Mouse (Mus musculus) liver, embryonic 11.5 days (tissue): ENCODE measurements around the gene Lrrc71. TPM values are rescaled to one million over a fixed set of nuclear protein-coding genes. Genes with fewer than 3 reads are reported as not detected.

Experiments
- ATAC-seq: fragments of 200-750 bp; cut with Nextera tagmentation; replicated peaks from 2 replicates; pipeline ENCODE4 v1.8.0; 2017; ENCODE audit warnings: moderate number of reproducible peaks, mild to moderate bottlenecking, moderate TSS enrichment, moderate library complexity; ENCODE audit not compliant: low FRiP score
- DNase-seq: peaks from one replicate; pipeline ENCODE4 v3.0.0-alpha.2; 2017; ENCODE audit warnings: low spot score
- H3K27ac ChIP-seq: fragments of 300-500 bp; sonication (generic); 2 replicates; pipeline ENCODE4 v1.5.1; 2014; ENCODE audit warnings: mild to moderate bottlenecking, low read depth, low read length, control low read depth
- H3K27me3 ChIP-seq: fragments of 300-500 bp; sonication (generic); replicated peaks from 2 replicates; pipeline ENCODE4 v1.6.1; 2014; ENCODE audit warnings: low read length, mixed read lengths; ENCODE audit not compliant: control insufficient read depth, insufficient read depth
- H3K36me3 ChIP-seq: fragments of 300-500 bp; sonication (generic); 2 replicates; pipeline ENCODE4 v1.6.1; 2014; ENCODE audit warnings: mild to moderate bottlenecking, low read length, moderate library complexity, mixed read lengths; ENCODE audit not compliant: control insufficient read depth, insufficient read depth
- H3K4me1 ChIP-seq: fragments of 300-500 bp; sonication (generic); replicated peaks from 2 replicates; pipeline ENCODE4 v1.6.1; 2014; ENCODE audit warnings: low read length, mixed read lengths; ENCODE audit not compliant: control insufficient read depth, insufficient read depth
- H3K4me2 ChIP-seq: fragments of 300-500 bp; sonication (generic); 2 replicates; pipeline ENCODE4 v1.6.1; 2014; ENCODE audit warnings: mild to moderate bottlenecking, control low read depth, moderate library complexity
- H3K4me3 ChIP-seq: fragments of 300-500 bp; sonication (generic); 2 replicates; pipeline ENCODE4 v1.5.1; 2014; ENCODE audit warnings: low read depth, low read length, control low read depth
- H3K9ac ChIP-seq: fragments of 300-500 bp; sonication (generic); 2 replicates; pipeline ENCODE4 v1.6.1; 2014; ENCODE audit warnings: low read depth, low read length, control low read depth
- H3K9me3 ChIP-seq: fragments of 300-500 bp; sonication (generic); 2 replicates; pipeline ENCODE4 v1.6.1; 2016; ENCODE audit warnings: low read length, inconsistent platforms, mixed read lengths; ENCODE audit not compliant: control insufficient read depth
- WGBS: fragments of 180-500 bp; shearing (Covaris S2); extraction: QIAGEN DNeasy Blood & Tissue Kit; methylation state at CpG from one replicate; pipeline ENCODE4 v1.1.7; 2014; 5-methylcytosine and 5-hydroxymethylcytosine counted together
- polyA plus RNA-seq: library from polyadenylated mRNA; unstranded; fragments of >200 nt; fragmentation: Nextera tagmentation; extraction: Ambion mirVana; gene quantifications from 2 replicates; pipeline ENCODE4 v1.2.1, GENCODE M21; 2014

The Lrrc71 gene
- polyA plus RNA-seq, 1 experiment from 2014 or later = 0.23 TPM

DNA sequence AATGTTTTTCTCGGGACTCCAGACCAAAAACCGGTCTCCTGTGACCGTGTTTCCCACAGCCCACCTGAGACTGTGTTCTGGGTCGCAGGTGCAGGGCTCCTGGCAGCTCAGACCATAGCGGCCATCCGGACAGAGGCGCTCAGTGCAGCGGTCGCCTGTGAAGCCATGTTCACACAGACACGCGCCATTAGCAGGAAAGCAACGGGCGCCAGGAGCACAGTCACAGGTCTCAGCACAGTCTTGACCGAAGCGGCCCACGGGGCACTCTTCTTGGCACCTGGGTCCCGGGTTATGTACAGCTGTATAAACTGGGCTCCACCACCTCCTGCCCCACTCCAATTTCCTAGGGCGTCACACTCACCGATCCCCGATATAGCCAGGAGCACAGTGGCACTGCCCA, 8.1 kb upstream of the Lrrc71 start:
- Histone ChIP-seq H3K9ac (no peak overlapping the region), H3K36me3 (no peaks in the 10 kb centered on the region; the same call in 1 of the 2 replicates)

DNA sequence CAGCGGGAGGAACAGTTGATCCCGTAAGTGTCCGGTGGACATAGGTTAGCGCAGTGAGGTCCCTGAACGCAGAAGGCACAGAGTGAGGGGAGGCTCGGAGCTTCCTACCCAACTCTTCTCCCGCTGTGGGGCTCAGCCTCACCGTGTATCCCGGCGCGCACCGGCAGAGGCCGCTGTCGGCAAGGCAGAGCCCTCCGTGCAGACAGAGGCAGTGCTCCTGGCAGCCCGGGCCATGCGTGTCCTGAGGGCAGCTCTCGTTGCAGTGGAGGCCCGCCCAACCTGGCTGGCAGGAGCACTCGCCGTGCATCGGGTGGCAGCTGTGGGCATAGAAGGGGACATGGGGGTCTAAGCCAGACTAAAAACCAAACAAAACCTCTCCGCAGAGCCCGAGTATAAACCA, 7.5 kb upstream of the Lrrc71 start:
- Histone ChIP-seq H3K27ac (no peak overlapping the region), H3K27me3 (peaks cover 12% of the 10 kb centered on the region), H3K36me3 (no peaks in the 10 kb centered on the region; the same call in 1 of the 2 replicates), H3K4me3 (no peak overlapping the region), H3K4me2 (peak overlapping the region; percentile 31), H3K9me3 (no peaks in the 10 kb centered on the region), H3K4me1 (no peaks in the 10 kb centered on the region; the same call in 1 of the 2 replicates), H3K9ac (no peak overlapping the region)
- ATAC-seq (peak; percentile 63; the same call in 1 of the 2 replicates), DNase-seq (peak; percentile 78)
- 15% methylated on average over 24 of the region's 24 CpGs for WGBS

More for the DNA sequence above, 8.1 kb upstream of the Lrrc71 start:
- Histone ChIP-seq H3K4me3 (no peak overlapping the region), H3K4me1 (peaks cover 3% of the 10 kb centered on the region; the same call in 1 of the 2 replicates), H3K4me2 (no peak overlapping the region; the same call in 1 of the 2 replicates), H3K27me3 (peaks cover 12% of the 10 kb centered on the region), H3K9me3 (no peaks in the 10 kb centered on the region), H3K27ac (no peak overlapping the region)
- DNase-seq = no peak
- no peak for ATAC-seq
- WGBS = 65% methylated on average over 20 of the region's 20 CpGs

DNA sequence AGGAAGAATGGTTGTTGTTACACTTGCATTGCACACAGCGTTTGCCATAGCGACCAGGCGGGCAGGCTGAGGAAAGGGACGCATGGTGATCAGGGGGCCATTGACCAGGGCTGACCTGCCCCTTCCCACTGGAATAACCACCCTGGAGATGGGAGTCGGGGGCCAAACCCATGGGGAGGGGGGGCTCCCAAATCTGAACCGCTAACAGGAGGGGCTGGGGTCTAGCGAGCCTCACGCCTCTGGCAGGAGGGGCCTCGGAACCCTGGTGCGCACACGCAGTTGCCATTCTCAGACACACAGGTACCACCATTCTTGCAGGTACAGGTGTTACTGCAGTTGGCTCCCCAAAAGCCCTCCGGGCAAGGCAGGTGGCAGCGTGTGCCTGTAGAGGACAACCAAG, 5.4 kb upstream of the Lrrc71 start:
- Histone ChIP-seq H3K36me3 (no peaks in the 10 kb centered on the region; the same call in 1 of the 2 replicates), H3K27ac (no peak overlapping the region), H3K9ac (no peak overlapping the region), H3K4me2 (no peak overlapping the region), H3K9me3 (no peaks in the 10 kb centered on the region), H3K27me3 (peaks cover 12% of the 10 kb centered on the region), H3K4me1 (no peaks in the 10 kb centered on the region; the same call in none of the 2 replicates), H3K4me3 (no peak overlapping the region)
- 90% methylated on average over 13 of the region's 13 CpGs for WGBS
- ATAC-seq (no peak), DNase-seq (no peak)

DNA sequence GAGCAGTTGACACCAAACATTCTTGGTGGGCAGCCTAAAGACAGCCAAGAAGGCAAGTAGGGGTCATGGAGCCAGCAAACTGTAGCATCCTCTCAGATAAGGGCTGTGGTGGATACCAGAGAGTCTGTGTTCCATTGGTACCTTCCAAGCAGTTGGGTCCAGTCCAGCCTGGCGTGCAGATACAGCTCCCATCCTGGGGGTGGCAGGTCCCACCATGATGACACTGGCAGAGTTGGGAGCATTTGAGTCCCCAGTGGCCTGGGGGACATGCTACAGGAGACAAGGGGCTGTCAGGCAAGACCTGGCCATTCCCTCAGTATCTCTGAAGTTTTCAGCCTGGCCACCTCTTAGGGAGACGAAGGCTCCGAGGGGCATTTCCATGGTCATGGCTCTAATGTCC, 4.1 kb upstream of the Lrrc71 start:
- Histone ChIP-seq H3K4me1 (no peaks in the 10 kb centered on the region; the same call in none of the 2 replicates), H3K27me3 (peaks cover 9% of the 10 kb centered on the region; the same call in 1 of the 2 replicates), H3K27ac (no peak overlapping the region), H3K4me3 (no peak overlapping the region), H3K36me3 (no peaks in the 10 kb centered on the region; the same call in 1 of the 2 replicates), H3K4me2 (no peak overlapping the region), H3K9me3 (no peaks in the 10 kb centered on the region), H3K9ac (no peak overlapping the region)
- 91% methylated on average over 3 of the region's 3 CpGs for WGBS
- ATAC-seq = no peak
- DNase-seq = no peak

DNA sequence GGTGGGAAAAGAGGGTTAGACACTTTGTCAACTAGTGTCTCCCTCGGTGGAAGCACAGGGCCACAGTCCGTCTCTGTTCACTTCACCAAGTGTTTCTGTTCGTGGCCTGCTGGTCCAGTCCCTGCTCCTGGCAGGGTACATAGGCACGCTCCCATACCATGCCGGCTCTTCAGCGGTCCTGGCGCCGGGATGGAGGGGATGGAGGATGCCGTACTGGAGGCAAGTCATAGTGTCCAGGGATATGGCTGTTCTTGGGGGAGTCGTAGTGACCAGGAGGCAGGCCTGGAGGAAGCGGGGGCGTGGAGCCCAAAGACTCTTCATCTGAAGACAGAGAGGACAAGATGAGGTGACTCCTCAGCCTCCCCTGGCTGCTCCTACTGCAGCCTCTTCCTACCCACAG, 1.6 kb upstream of the Lrrc71 start:
- no peak overlapping the region for H3K4me3 ChIP-seq
- no peak overlapping the region for H3K9ac ChIP-seq
- no peaks in the 10 kb centered on the region; the same call in 1 of the 2 replicates for H3K36me3 ChIP-seq
- no peak for DNase-seq
- WGBS = 83% methylated on average over 12 of the region's 12 CpGs
- no peak overlapping the region for H3K4me2 ChIP-seq
- no peaks in the 10 kb centered on the region for H3K9me3 ChIP-seq
- H3K27ac ChIP-seq = no peak overlapping the region
- H3K4me1 ChIP-seq = peaks cover 3% of the 10 kb centered on the region; the same call in 1 of the 2 replicates
- H3K27me3 ChIP-seq = peaks cover 6% of the 10 kb centered on the region; the same call in 1 of the 2 replicates
- no peak for ATAC-seq

DNA sequence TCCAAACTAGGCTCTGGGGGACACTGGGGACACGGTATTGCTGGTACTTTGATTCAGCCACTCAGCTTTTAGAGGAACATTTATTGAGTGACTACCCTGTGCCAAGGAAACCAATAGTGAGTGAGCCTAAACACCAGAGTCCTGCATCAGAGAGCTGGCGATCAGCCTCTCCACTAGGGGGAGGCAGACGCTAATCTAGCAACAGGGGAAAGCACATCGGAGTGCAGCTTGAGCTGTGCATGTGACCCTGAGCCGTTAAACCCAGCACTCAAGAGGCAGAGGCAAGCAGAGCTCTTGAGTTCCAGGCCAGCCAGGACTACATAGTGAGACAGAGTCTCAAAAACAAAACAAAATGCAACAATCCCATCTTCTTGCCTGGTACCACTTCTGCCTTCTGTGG, 611 bp upstream of the Lrrc71 start:
- WGBS = 21% methylated on average over 5 of the region's 5 CpGs
- no peak for DNase-seq
- Histone ChIP-seq H3K4me1 (peaks cover 4% of the 10 kb centered on the region; the same call in 1 of the 2 replicates), H3K9me3 (no peaks in the 10 kb centered on the region), H3K4me3 (no peak overlapping the region), H3K27me3 (peaks cover under 1% of the 10 kb centered on the region; the same call in 1 of the 2 replicates), H3K36me3 (no peaks in the 10 kb centered on the region; the same call in 1 of the 2 replicates), H3K9ac (no peak overlapping the region), H3K27ac (no peak overlapping the region), H3K4me2 (no peak overlapping the region)
- ATAC-seq = no peak

DNA sequence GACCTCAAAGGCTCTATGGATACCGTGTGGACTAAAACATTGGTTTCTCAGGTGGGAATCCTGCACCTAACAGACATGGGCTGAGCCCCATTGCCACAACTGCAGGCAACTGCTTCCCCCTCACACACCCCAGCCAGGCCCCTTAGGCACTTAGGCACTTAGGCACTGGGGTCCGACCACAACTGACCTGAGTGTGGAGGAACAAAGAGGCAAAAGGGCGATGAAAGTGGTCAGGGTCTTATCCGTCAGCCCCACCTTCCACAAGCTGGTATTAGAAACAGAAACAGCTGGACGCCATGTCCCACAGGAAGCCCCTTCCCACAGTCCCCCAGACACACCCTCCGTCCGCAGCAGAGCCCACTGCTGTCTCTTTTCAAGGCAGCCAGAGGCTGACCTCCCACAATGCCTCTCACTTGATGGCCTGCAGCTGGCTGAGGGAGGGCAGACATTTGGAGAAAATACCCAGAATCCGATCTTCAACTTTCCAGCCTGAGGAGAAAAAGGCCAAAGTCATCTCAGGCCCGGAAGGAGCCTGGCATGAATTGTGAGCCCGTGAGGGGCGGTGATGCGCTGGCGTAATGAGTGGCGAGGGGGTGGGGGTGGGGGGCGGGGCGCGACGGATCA, 3.3 kb downstream of the Lrrc71 start:
- DNase-seq (no peak), ATAC-seq (no peak)
- Histone ChIP-seq H3K27ac (no peak overlapping the region), H3K9me3 (no peaks in the 10 kb centered on the region), H3K27me3 (no peaks in the 10 kb centered on the region; the same call in 1 of the 2 replicates), H3K36me3 (no peaks in the 10 kb centered on the region; the same call in 1 of the 2 replicates), H3K4me3 (no peak overlapping the region), H3K9ac (no peak overlapping the region), H3K4me2 (peak overlapping the region; percentile 19), H3K4me1 (peaks cover 4% of the 10 kb centered on the region; the same call in 1 of the 2 replicates)
- WGBS = 44% methylated on average over 18 of the region's 18 CpGs

DNA sequence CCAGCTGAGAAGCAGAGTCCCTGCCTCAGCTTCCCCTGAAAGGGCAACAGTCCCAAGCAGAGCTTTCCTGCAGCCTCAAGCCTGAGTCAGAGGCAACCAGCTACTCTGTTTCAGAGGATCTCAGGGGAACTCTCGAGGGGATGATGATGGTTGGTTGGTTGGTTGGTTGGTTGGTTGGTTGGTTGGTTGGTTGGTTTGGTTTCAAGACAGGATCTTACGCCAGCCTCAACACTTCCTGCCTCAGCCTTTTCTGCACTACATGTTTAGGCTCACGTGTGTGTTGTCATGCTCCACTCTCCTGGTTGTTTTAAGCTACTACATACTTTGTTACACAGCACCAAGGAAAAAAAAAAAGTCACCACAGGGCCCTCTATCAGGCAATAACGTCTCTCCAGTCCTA, 4.5 kb downstream of the Lrrc71 start:
- 65% methylated on average over 4 of the region's 4 CpGs for WGBS

DNA sequence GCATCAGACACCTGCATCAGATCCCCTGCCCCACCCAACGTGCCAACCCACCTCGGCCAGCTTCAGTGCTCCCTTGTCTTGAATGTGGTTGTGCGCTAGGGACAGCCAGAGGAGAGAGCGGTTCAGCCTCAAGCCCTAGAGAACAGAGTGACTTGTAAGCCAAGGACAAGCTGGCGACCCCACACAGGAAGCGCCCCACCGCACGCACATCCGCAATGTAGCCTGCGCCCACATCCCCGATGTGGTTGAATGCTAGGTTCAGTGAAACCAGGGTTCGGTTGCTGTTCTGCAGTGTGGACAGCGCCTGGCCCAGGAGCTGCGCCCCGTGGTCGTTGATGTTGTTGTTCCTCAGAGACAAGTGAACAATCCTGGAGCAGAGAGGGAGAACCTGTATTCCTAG, 5.7 kb downstream of the Lrrc71 start:
- no peak overlapping the region for H3K4me3 ChIP-seq
- no peak overlapping the region for H3K9ac ChIP-seq
- H3K27ac ChIP-seq = no peak overlapping the region
- peaks cover 4% of the 10 kb centered on the region; the same call in 1 of the 2 replicates for H3K4me1 ChIP-seq
- H3K4me2 ChIP-seq = no peak overlapping the region
- no peaks in the 10 kb centered on the region; the same call in 1 of the 2 replicates for H3K36me3 ChIP-seq
- no peaks in the 10 kb centered on the region for H3K9me3 ChIP-seq
- no peak for DNase-seq
- no peak for ATAC-seq
- no peaks in the 10 kb centered on the region; the same call in 1 of the 2 replicates for H3K27me3 ChIP-seq
- WGBS = 68% methylated on average over 16 of the region's 16 CpGs

More for the DNA sequence above, 4.5 kb downstream of the Lrrc71 start:
- Histone ChIP-seq H3K4me3 (no peak overlapping the region), H3K4me1 (peaks cover 4% of the 10 kb centered on the region; the same call in 1 of the 2 replicates), H3K4me2 (no peak overlapping the region), H3K36me3 (no peaks in the 10 kb centered on the region; the same call in 1 of the 2 replicates), H3K9ac (no peak overlapping the region), H3K9me3 (no peaks in the 10 kb centered on the region), H3K27me3 (no peaks in the 10 kb centered on the region; the same call in 1 of the 2 replicates), H3K27ac (no peak overlapping the region)
- DNase-seq (no peak), ATAC-seq (no peak)
